Mouse (Mus musculus) lung, postnatal 0 days (tissue): ENCODE measurements at regions not wholly inside any gene's neighbourhood (a gene's known extent, or its start where the extent isn't known, plus 50 kb on each side); places are given as distances from the start of the nearest gene placed in this dataset.

Source experiments
- CTCF ChIP-seq: IDR thresholded peaks from 2 replicates; pipeline ENCODE4 v1.5.1; 2016; ENCODE audit warnings: antibody characterized with exemption, mild to moderate bottlenecking
- EP300 ChIP-seq: IDR thresholded peaks from 2 replicates; pipeline ENCODE4 v1.6.1; 2016; ENCODE audit warnings: antibody characterized with exemption, mild to moderate bottlenecking, control low read depth

DNA sequence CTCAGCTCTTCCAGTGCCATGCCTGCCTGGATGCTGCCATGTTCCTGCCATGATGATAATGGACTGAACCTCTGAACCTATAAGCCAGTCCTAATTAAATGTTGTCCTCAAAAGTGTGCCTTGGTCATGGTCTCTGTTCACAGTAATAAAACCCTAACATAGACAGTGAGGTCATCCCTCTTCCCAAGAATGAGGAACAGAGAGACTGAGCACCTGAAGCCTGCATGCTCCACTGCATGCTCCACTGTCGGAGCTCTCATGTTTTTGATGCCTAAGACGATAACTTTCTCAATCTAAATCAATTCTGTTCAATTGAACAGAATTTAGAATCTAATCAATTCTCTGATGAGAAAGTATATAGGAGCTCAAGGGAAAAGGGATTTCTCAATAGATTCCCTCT, 71.1 kb upstream of the Cxcr4 start:
- TF ChIP-seq CTCF (no peak), EP300 (no peak)
